Mouse (Mus musculus): ENCODE measurements around the gene Pex10. TPM values are rescaled to one million over a fixed set of nuclear protein-coding genes. Genes with fewer than 3 reads are reported as not detected.

The Pex10 gene
- polyA plus RNA-seq, 2 experiments: 1.7 to 6.8 TPM

- Histone ChIP-seq H3K9ac (replicated peaks) (no peak overlapping the region), H3K9me3 (ENCODE audit: control insufficient read depth, low read length) (no peaks in the 10 kb centered on the region), H3K4me1 (replicated peaks; ENCODE audit: control insufficient read depth in 2 of 2, insufficient read depth in 2 of 2, low read length in 1 of 2) (no peaks in the 10 kb centered on the region), H3K27ac (no peak overlapping the region), H3K4me3 (ENCODE audit: insufficient read depth in 1 of 2, low read depth in 2 of 2, low read length in 2 of 2) (no peak overlapping the region), H3K27me3 (ENCODE audit: control insufficient read depth, insufficient read depth, low read length) (no peaks in the 10 kb centered on the region), H3K36me3 (replicated peaks; ENCODE audit: control insufficient read depth, insufficient read depth, low read depth) (no peaks in the 10 kb centered on the region), H3K4me2 (ENCODE audit: low read depth) (no peak overlapping the region)
- DNase-seq (ENCODE audit: low read depth in 3 of 3, low spot score in 3 of 3) (no peak), ATAC-seq (ENCODE audit: insufficient read depth) (no peak)
- WGBS (ENCODE audit: insufficient replicate concordance): 32% methylated on average over 10 of the region's 10 CpGs
- TF ChIP-seq CTCF (IDR thresholded peaks at IDR 0.05; ENCODE audit: low read depth) (no peak), EP300 (IDR thresholded peaks at IDR 0.05; ENCODE audit: low read depth) (no peak)
These were observed 8.5 kb upstream of the Pex10 start for GRCm38 (mm10) chr4:155058325-155058724.

GRCm38 (mm10) chr4:155063895-155064294 is 2.9 kb upstream of the Pex10 start:
- ATAC-seq (ENCODE audit: insufficient read depth): no peak
- TF ChIP-seq CTCF (IDR thresholded peaks at IDR 0.05; ENCODE audit: low read depth) (no peak), EP300 (IDR thresholded peaks at IDR 0.05; ENCODE audit: low read depth) (no peak)
- Histone ChIP-seq H3K4me1 (replicated peaks; ENCODE audit: control insufficient read depth in 2 of 2, insufficient read depth in 2 of 2, low read length in 1 of 2) (peaks cover 7 to 13% of the 10 kb centered on the region in 2 experiments; a peak in 3 of 4 replicates), H3K9ac (replicated peaks) (no peak overlapping the region), H3K27me3 (ENCODE audit: control insufficient read depth, insufficient read depth, low read length) (no peaks in the 10 kb centered on the region), H3K27ac (no peak overlapping the region), H3K4me2 (ENCODE audit: low read depth) (no peak overlapping the region), H3K4me3 (ENCODE audit: insufficient read depth in 1 of 2, low read depth in 2 of 2, low read length in 2 of 2) (no peak overlapping the region), H3K36me3 (replicated peaks; ENCODE audit: control insufficient read depth, insufficient read depth, low read depth) (no peaks in the 10 kb centered on the region), H3K9me3 (ENCODE audit: control insufficient read depth, low read length) (no peaks in the 10 kb centered on the region)
- WGBS (ENCODE audit: insufficient replicate concordance): 26% methylated on average over 3 of the region's 3 CpGs
- DNase-seq (ENCODE audit: low read depth in 3 of 3, low spot score in 3 of 3): no peak

- no peak overlapping the region for H3K4me3 ChIP-seq (ENCODE audit: insufficient read depth in 1 of 2, low read depth in 2 of 2, low read length in 2 of 2)
- no peaks in the 10 kb centered on the region for H3K9me3 ChIP-seq (ENCODE audit: control insufficient read depth, low read length)
- peaks cover 3% of the 10 kb centered on the region; the same call in 1 of the 2 replicates for H3K36me3 ChIP-seq (replicated peaks; ENCODE audit: control insufficient read depth, insufficient read depth, low read depth)
- no peak overlapping the region for H3K27ac ChIP-seq
- 76% methylated on average over 2 of the region's 2 CpGs for WGBS (ENCODE audit: insufficient replicate concordance)
- no peak for DNase-seq (ENCODE audit: low read depth in 3 of 3, low spot score in 3 of 3)
- H3K4me2 ChIP-seq (ENCODE audit: low read depth): no peak overlapping the region
- no peak for ATAC-seq (ENCODE audit: insufficient read depth)
- H3K27me3 ChIP-seq (ENCODE audit: control insufficient read depth, insufficient read depth, low read length): no peaks in the 10 kb centered on the region
- no peak overlapping the region for H3K9ac ChIP-seq (replicated peaks)
- TF ChIP-seq CTCF (IDR thresholded peaks at IDR 0.05; ENCODE audit: low read depth) (peak; percentile 10; the same call in 1 of the 2 replicates), EP300 (IDR thresholded peaks at IDR 0.05; ENCODE audit: low read depth) (no peak)
- H3K4me1 ChIP-seq (replicated peaks; ENCODE audit: control insufficient read depth in 2 of 2, insufficient read depth in 2 of 2, low read length in 1 of 2): peaks cover 7 to 13% of the 10 kb centered on the region in 2 experiments; a peak in 3 of 4 replicates
These were observed 2.3 kb upstream of the Pex10 start for GRCm38 (mm10) chr4:155064474-155064873.

GRCm38 (mm10) chr4:155065970-155066833 is 614 bp upstream of the Pex10 start:
- Histone ChIP-seq H3K27me3 (ENCODE audit: control insufficient read depth, insufficient read depth, low read length) (no peaks in the 10 kb centered on the region), H3K9me3 (ENCODE audit: control insufficient read depth, low read length) (no peaks in the 10 kb centered on the region), H3K36me3 (replicated peaks; ENCODE audit: control insufficient read depth, insufficient read depth, low read depth) (peaks cover 15% of the 10 kb centered on the region), H3K4me2 (ENCODE audit: low read depth) (peak overlapping the region; percentile 84), H3K9ac (replicated peaks) (peak overlapping the region; percentile 47), H3K4me3 (ENCODE audit: insufficient read depth in 1 of 2, low read depth in 2 of 2, low read length in 2 of 2) (peak overlapping the region; percentile 44 to 57), H3K4me1 (replicated peaks; ENCODE audit: control insufficient read depth in 2 of 2, insufficient read depth in 2 of 2, low read length in 1 of 2) (peaks cover 7 to 13% of the 10 kb centered on the region in 2 experiments; a peak in 3 of 4 replicates), H3K27ac (peak overlapping the region; percentile 43)
- peak; percentile 94 for TF ChIP-seq CTCF (IDR thresholded peaks at IDR 0.05; ENCODE audit: low read depth)
- no peak for TF ChIP-seq EP300 (IDR thresholded peaks at IDR 0.05; ENCODE audit: low read depth)
- DNase-seq (ENCODE audit: low read depth in 3 of 3, low spot score in 3 of 3): peak; percentile 74 to 81 (median 81)
- ATAC-seq (ENCODE audit: insufficient read depth): peak; percentile 65
- WGBS (ENCODE audit: insufficient replicate concordance): 5% methylated on average over 15 of the region's 15 CpGs

- H3K4me1 ChIP-seq (replicated peaks; ENCODE audit: control insufficient read depth in 2 of 2, insufficient read depth in 2 of 2, low read length in 1 of 2): peaks cover 7 to 13% of the 10 kb centered on the region in 2 experiments; a peak in 3 of 4 replicates
- TF ChIP-seq EP300 (IDR thresholded peaks at IDR 0.05; ENCODE audit: low read depth) (no peak), CTCF (IDR thresholded peaks at IDR 0.05; ENCODE audit: low read depth) (no peak)
- no peaks in the 10 kb centered on the region for H3K27me3 ChIP-seq (ENCODE audit: control insufficient read depth, insufficient read depth, low read length)
- WGBS (ENCODE audit: insufficient replicate concordance): 87% methylated on average over 20 of the region's 20 CpGs
- no peaks in the 10 kb centered on the region for H3K9me3 ChIP-seq (ENCODE audit: control insufficient read depth, low read length)
- no peak for ATAC-seq (ENCODE audit: insufficient read depth)
- no peak overlapping the region for H3K27ac ChIP-seq
- H3K4me2 ChIP-seq (ENCODE audit: low read depth): peak overlapping the region; percentile 84
- no peak overlapping the region for H3K4me3 ChIP-seq (ENCODE audit: insufficient read depth in 1 of 2, low read depth in 2 of 2, low read length in 2 of 2)
- no peak for DNase-seq (ENCODE audit: low read depth in 3 of 3, low spot score in 3 of 3)
- H3K36me3 ChIP-seq (replicated peaks; ENCODE audit: control insufficient read depth, insufficient read depth, low read depth): peaks cover 33% of the 10 kb centered on the region
- no peak overlapping the region for H3K9ac ChIP-seq (replicated peaks)
These were observed 1.6 kb downstream of the Pex10 start for GRCm38 (mm10) chr4:155068357-155068972.
